Mouse (Mus musculus): Measurements from ENCODE around the gene Hcar1.

GRCm38 (mm10) chr5:123844316-123844715 lies 35.5 kb downstream of the Hcar1 start:
- no peak for TF ChIP-seq POLR2A (IDR thresholded peaks at IDR 0.05; ENCODE audit: extremely low read depth, insufficient read depth, low read length)
- TF ChIP-seq CTCF (IDR thresholded peaks at IDR 0.05; ENCODE audit: extremely low read depth, insufficient read depth, low read length) = no peak

Measured in cortical plate, adult 2 months (tissue).